Mouse (Mus musculus): Measurements from ENCODE around the gene Ttbk1.

The Ttbk1 gene

DNA sequence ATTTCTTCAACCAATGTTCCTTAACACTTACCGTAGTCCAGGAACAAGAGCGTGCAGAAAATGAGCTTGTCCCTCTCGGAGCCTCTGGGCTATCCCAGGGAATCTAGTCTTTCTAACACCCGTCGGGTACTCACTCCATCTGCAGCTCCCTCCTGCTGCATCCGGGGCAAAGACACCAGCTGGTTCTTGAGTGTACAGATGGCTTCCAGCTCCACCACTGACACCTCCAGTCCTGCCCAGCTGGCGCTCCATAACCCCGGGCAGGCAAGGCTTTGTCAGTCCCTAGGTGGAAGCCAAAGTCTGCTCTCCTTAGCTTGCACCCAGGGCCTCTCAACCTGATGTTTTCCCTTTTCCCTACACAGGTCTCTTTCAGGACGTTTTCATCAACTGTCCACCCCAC, 19.6 kb downstream of the Ttbk1 start:
- DNase-seq: peak; percentile 76

DNA sequence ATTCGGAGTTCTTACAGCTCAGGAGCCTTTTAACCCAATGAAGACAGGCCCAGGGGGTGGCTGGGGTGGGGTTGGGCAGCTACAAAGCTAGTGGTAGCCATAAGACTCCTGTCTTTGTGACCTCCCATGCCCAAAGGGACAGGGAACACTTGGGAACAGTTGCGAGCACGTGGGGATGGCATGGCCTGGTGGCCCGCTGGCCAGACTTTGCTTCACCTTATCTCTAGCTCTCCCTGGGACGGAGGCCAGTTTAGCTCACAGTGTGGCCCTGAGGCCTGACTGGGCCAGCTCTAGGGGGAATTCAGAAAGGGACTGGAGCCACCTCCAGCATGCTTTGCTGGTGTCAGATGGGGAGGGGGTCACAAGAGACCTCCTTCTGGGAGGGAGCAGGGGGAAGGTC, 25.2 kb downstream of the Ttbk1 start:
- DNase-seq: peak; percentile 21

DNA sequence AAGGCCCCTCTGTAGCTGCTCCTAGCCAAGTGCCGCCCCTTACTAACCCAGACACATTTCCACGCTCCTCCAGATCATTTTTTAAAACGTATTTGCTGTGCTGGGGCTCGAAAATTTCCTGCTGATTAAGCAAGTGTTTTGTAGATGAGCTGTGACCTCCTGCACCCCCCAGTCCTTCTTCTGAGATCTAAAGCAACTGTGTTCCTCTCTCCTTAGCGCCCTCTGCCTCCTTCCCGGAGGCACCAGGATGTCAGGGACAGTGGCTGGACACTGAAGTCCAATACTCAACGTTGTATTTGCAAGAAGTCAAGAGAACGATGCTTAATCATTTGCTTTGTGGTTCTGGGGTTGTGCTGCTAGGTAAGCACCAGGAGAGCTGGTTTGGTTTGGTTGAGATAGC, 26.1 kb downstream of the Ttbk1 start:
- DNase-seq: no peak

DNA sequence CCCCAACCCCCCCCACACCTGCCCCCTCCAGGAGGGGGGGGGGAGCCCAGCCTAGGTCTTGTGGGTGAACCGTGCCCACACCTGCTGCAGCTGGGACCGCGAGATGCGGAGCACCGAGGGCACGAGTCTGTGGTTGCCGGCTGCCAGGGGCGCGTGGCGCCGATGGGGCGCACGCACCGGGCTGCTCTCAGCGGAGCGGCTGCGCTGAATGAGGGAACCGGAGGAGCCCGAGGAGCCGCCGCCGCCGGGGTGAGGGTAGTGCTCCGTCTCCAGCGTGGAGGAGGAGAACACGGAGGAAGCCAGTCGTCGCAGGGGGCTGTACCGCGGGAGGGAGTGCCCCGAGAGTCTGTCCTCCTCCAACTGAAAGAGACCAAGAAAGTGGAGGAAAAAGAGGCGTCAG, 26.8 kb downstream of the Ttbk1 start:
- DNase-seq: no peak

DNA sequence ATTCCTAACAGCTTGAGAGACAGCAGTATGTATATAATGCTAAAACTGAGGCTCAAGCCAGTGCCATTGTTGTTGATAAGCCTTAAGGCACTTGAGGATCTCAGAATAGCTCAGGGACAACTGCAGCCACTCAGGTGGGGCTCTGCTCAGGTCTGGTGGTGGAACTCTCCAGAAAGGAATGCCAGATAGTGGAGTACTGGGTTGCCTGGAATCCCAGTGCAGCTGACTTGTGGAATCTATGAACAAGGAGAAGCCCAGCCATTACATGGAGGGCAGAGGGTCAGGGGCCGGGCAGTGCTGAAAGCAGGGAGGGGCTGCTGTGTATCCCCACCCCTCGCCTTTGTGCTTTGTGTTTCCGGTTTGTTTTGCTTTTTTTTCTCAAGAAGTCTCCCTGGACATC, 29.0 kb downstream of the Ttbk1 start:
- no peak for DNase-seq

DNA sequence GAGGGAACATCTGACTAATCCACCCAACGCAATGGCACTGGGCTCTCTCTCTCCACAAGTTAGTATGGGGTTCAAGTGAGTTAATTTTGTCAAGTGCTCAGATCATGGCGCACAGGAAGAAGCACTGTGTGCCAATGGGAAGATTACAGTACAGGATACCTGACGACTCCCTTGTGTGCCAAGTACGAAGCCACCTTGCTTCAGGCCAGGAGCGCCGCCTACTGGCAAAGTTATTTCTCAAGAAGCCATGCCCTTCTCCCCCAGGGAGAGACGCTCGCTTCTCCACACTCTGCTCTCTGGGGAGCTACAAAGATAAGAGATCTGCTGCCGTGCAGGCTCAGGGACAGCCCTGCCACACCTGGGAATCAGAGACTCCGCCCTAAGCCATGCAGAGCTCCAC, 29.7 kb downstream of the Ttbk1 start:
- DNase-seq: peak; percentile 45

DNA sequence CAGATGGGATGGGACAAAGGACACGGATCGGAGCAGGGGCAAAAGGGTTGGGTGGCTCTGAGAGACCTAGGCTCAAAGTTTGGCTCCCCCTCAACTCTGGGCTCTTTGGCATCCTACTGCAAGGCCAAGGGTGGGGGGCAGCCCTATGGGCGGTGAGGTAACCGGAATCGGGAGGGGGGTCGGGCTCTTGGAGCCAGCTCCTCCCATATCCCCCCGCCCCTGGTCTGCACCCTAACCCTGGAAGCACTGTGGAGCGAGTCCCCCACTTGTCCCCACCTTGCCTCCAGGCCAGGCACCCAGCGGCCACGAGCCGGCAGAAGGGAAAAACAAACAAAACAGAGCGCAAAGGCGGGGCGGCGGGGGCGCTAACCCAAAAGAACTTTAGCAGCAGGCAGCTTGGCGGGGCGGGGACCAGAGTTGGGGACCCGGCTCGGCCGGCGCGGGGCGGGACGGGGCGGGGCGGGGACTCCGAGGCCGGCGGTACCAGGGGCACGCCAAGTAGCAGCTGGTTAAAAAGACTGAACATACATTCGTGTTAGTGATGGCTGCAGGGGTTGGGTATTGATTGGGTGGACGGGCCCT, 32.3 kb downstream of the Ttbk1 start:
- DNase-seq: no peak

DNA sequence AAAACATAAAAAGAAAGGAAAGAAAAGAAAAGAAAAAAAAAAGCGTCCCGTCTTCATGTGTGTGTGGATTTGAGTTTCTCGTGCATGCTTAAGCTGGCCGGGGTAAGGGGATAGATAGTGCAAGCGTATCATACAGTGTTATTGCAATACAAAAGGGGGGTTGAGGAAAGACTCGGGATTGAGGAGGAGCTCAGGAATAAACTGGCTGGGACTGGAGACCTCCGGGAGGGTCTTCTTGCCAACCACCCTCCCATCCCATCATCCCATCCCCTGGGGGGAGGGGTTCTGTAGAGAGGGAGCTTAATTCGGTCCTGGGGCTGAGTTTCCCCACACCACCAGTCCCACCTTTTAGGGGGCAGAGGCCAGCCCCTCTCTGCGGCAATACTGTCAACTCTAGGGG, 32.9 kb downstream of the Ttbk1 start:
- no peak for DNase-seq

DNA sequence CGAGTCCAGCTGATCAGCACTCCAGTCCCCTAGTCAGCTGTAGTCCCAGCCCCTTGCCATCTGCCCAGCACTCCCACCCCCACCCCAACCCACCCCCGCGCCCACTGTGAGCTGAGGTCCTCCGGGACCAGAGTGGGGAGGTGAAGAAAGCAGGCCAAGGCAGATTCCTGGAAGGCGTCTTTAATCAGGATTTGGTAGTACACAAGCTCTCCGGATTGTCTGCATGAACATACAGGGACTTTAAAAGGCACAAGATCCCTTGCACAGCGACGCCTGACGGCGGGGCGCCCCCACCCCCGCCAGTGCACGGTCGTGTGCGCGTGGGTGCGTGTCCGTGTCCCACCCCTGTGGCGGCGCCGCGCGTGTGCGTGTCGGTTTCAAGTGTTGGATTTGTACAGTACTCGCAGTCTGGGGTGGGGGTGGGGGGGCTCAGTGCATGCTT, 33.5 kb downstream of the Ttbk1 start:
- DNase-seq: no peak

DNA sequence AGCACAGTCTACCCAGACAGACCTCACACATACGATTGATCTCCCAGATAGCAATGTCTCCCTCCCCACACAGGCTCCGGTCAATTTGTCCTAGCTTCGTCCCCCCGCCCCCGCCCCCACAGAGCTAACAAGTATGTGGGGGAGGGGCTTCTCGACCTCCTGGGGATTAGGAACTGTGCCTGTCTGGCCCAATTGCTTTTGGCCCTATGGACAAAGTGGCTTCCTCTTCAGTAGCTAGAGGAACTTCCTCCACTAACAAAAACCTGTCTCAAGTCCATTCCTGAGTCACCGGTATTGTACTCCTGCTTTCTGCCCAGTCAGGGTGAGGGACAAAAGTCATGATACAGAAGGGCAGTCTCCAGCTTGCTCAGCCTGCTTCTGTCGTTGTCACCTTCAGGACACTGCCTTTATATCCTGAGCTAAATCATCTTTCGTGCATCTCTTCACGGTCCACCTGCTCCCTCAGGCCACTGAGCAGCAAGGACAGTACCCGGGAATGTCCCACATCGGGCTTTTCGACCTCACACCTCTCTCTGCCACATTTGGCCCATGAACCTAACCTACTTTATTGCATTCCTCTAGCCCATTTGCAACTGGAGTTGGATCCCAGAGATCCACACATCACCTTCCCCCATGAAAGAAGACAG, 34.0 kb downstream of the Ttbk1 start:
- no peak for DNase-seq

DNA sequence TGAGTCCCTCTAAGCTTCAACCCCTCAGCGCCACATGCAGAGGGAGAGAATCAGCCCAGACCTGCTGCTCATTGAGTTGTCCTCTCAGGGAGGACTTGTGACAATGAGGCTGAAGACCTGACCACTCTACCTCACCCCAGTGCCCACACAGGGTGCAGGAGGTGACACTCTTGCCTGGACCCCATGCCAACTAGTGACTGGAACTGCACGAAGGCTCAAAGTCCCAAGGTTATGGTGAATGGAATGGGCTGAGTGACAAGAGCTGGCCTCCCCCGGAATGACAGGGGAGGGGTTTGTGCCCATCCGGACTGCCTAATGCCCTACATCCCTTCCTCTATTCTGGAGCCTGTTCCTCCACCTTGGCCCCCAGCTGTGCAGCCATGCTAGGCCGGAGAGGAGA, 34.8 kb downstream of the Ttbk1 start:
- DNase-seq: no peak

DNA sequence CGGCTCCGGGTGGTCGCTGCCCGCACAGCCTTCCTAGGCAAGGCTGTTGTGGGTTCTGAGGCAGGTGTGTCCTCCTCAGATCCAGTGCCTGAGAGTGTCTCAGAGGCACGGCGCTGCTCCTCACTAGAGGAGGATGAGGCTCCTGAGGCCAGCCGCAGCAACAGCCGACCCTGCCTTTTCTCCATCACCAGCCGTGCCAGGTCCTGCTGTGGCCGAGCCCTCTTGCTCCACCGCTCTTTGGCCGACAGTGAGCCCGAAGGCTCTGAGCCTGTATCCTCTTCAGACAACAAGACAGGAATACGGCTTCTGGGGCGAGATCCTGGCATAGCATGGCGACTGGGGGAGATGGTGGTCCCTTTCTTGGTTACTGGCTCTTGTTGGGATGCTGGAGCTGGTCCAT, 41.2 kb downstream of the Ttbk1 start:
- DNase-seq: no peak

DNA sequence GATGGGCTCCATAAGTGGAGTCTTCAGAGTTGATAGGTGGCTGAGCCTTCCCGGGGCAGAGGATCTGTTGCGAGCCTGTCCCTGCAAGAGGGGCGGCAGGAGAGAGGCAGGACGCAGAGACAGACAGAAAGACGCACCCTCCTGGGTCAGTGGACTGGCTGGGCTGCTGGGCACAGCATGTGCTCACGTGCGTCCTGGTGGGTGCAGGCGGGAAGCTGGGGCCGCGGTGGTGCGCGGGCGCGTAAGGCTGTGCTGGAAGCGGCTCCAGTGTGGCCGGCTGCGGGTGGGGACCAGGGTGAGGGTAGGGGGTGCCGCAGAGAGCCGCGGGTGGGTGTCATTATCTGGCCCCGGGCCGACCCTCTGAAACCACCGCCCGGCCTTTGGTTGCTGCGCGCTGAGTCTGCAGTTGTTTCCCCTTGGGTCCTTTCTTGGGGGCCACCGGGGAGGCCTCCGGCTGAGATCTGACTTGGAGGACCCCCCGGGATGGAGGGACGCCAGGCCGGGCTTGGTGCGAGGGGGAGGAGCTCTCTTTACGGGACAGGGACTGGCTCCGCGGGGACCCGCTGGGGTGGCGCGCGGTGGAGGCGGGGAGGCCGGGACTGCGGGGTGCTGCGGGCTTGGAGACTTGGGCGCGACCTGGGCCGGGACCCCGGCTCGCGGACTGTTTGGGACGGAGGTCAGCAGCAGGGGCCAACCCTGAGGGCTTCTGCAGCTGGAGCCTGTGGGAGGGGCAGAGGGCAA, 42.5 kb downstream of the Ttbk1 start:
- DNase-seq: peak; percentile 8

DNA sequence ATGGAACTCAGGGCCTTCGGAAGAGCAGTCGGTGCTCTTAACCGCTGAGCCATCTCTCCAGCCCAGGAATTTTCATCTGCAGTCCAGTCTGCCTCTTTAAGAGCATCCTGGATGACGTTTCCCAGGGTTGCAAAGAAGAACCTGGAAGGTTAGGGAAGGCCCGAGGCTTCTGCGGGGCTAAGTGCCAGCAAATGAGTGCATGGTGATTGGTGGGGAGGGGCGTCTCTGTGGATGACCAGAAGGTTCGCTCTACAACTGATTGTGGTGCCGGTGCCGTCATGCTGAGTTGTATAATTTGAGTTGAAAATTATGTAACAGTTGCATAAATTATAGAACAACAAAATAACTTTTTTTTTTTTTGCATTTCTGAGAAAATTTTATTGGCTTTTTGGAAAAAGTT, 48.3 kb downstream of the Ttbk1 start:
- no peak for DNase-seq

DNA sequence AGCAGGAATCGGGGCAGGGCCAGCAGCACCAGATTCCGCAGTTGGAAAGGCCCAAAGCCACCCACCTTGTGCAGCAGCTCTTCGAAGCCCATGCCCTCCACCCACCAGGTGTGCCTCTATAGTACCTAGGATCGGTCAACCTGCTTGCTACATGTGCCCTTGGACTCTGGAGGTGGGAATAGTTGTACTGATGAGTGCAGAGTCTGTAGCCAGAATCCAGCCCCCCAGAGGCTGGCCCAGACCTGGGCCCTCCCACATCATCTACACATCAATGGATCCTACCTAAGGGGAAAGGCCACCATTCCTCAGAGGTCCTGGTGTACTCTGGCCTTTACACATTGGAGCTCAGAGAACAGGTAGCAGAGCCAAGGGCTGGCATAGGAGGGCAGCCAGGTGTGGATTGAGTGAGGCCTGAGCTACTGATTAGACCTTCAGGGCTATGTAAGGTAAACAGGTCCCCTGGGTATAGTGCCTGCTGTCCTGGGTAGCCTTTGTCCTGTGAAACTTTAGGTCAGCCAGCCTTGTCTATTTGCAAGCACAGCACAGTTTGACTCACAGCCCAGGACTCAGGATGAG, 49.1 kb downstream of the Ttbk1 start, which contains the start of gene Slc22a7:
Slc22a7 (minus strand) TSS at position 160 of the 576 bp plus-strand sequence.
- no peak for DNase-seq

DNA sequence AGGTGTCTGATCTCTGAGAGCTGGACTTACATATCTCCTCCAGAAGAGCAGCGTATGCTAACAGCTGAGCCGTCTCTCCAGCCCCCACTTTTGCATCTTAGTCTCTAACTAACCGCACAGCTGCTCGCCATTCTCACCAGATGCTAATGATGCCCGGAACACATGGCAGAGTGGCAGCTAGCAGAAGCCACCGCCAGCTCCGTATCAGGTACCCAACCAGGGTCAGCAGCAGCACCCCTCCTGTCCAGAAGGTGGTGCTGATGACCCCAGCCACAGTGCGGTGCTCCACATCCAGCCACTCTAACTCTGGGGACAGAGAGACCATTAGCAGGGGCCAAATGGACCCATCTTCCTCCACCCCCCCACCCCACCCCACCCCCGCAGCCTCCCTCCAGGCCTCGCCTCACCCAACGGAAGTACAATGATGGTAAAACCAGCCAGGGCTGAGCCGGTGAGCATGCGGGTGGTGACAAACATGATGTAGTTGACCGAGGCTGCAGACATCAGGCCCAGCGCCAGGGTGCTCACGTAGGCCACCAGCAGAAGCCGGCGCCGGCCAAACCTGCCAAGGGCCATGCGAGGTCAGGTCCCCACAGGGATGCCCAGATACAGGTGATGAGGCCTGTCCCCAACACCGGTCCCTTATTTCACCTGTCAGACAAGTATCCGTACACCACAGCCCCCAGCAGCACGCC, 50.7 kb downstream of the Ttbk1 start:
- DNase-seq: peak; percentile 53

DNA sequence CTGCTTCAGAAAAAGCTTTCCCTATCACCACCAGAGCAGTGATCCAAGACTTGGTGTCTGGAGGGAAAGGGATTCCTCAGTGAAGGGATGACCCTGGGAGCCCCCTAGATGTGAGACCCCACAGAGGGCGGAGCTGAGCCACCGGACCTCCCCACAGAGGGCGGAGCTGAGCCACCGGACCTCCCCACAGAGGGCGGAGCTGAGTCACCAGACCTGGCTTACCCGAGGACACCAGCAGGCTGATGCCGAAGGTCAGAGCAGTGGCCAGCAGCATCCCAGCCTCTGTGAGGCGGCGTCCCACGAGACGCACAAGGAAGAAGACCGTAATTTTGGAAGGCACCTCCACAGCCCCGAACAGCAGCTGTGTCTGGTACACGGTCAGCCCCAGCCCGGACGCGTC, 53.8 kb downstream of the Ttbk1 start:
- no peak for DNase-seq

DNA sequence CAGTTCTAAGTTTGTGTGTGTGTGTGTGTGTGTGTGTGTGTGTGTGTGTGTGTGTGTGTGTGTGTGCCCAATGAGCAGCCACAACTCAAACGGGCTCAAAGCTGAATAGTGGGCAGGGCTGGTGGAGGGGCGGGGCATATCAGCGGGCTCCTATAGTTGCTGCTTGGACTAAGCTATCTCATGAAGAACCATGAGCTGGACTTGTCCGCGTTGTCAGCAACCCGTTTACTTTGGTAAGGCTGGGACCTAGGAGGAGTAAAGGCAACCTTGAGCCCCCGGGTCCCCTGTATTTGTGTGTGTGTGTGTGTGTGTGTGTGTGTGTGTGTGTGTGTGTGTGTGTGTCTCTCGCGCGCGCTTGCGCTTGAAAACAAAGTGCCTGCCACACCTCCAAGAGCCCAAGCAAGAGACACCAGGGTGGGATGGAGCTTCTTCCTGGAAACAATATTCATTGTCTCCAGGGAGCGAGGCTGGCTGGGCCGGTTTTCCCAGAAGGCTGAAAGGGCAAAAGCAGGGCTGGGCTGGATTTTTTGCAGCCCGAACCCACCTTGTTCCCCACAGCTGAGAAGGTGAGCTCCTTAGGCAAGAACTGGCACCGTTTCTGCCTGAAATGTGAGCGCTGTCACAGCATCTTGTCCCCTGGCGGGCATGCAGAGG, 58.6 kb downstream of the Ttbk1 start, which contains the start of gene Crip3:
Crip3 (plus strand) TSS at position 166 of the 654 bp plus-strand sequence.
- DNase-seq: no peak

DNA sequence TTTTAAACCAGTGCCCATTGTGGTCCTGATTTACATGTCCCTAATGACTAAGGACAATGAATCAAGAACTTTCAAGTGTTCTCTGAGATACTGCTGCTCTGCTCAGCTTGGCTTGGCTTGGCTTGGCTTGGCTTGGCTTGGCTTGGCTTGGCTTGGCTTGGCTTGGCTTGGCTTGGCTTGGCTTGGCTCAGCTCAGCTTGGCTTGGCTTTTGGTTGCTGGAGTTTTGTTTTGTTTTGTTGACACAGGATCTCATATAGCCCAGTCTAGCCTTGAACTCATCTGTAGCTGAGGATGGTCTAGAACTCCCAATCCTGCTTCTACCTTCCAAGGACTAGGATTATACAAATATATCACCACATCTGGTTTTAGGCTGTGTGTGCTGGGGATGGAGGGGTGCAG, 61.0 kb downstream of the Ttbk1 start:
- no peak for DNase-seq

DNA sequence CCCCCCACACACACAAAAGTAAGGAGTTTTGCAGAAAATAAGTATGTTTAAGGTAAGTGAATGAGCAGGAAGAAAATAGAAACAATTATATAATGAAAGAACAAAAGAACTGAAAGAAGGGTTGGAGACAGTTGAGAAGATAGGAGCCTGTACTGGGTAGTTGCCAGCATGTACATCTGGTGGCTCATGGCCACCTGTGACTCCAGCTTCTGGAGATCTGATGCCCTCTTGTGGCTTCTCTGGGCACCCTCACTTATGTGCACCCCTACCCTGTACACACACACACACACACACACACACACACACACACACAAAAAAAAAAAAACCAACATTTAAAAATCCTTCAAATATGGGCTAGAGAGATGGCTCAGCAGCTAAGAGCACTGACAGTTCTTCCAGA, 67.8 kb downstream of the Ttbk1 start:
- DNase-seq: no peak

DNA sequence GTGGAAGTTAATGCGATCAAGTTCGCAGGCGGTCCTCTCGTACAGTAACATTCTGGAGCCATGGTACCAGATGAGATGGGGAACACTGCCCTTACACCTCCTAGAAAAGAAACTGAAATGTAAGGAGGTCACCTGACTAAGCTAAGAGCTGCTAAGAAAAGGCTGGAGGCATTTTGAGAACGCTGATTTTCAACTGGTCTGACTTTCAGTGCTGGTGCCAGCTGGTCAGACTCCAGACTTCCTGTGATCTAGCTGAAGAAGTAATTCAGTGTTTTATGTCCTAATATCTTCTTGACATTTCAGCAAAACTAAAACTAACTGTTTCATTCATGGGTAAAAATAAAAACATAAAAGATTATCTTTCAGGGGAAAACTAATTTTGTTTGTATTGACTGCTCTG, 68.8 kb downstream of the Ttbk1 start:
- no peak for DNase-seq

DNA sequence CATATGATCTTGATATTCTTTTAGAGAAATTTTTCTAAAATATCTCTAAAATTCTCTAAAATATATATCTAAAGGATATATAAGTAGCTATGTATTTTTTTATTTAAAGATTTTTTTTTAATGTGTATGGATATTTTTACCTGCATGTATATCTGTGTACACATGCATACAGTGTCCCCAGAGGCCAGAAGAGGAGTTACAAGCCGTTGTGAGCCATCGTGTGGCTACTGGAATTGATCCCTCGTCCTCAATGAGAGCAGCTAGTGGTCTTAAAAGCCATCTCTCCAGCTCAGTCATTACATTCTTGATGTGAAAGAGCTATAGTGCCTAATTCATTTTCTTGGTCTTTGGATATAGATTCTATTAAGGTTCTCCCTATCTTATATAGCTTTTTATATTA, 79.0 kb downstream of the Ttbk1 start:
- no peak for DNase-seq

DNA sequence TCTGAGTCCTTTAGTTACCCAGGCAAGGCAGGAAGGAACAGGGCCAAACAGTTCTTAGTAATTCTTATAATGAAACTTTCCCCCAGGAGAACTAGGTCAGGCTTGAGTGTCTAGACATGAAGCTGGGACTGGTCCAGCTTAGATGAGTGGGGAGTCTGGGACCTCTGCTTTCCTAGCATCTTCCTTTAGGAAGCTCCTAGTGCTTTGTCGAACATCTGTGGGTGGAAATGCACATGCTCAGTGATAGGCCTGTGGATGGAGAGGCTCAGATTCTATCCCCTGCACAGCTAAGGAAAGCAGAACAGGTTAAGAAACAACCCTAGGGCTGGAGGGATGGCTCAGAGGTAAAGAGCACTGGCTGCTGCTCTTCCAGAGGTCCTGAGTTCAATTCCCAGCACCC, 92.8 kb downstream of the Ttbk1 start:
- DNase-seq: no peak

Measured in cerebellum, adult 11-12 months (tissue).